Mouse (Mus musculus): ENCODE measurements around the gene Eml6.
"Not testable (repeated sequence)": the region's sequence is repeated elsewhere in the genome, so short reads cannot be mapped to it uniquely, and the experiment has no call there.

Eml6 gene

DNA sequence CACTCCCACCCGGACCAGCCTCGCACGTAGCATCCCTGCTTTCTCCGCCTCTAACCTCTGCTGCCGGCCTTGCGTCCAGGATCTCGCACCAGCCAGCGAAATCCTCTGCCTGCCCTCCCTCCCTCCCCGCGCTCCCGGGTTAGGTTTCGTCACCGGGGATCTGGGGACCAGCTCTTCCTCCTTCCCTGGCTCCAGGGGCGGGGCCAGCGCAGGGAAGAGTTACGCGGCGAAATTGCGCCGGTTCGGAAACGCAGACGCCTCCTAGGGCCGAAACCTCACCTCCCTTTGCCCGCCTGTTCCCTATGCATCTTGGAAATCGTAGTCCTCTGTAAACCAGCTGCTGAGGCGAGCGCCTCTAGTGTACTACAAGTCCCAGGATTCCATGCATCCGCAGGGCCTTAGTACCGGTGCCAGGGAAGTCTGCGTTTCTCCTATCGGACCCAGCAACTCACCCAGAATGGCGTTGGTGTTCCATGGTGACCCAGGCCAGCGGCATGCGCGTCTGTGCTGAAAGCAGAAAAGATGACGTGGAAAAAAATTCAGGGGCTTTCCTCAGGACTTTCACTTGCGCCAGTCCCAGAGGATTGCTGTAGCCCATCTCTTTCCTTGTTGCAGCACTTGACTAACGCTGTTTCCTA, at the start of gene Eml6:
TSS of gene Eml6 (minus strand) at position 199 of the 638 bp plus-strand sequence.
- DNase-seq (ENCODE audit: low read depth), result peak; percentile 44

GRCm38 (mm10) chr11:30057299-30057698, 31.5 kb upstream of the Eml6 start:
- DNase-seq (ENCODE audit: low read depth), result no peak

- DNase-seq (ENCODE audit: low read depth), result no peak
Measured at GRCm38 (mm10) chr11:30025144-30025543, 689 bp downstream of the Eml6 start.

DNA sequence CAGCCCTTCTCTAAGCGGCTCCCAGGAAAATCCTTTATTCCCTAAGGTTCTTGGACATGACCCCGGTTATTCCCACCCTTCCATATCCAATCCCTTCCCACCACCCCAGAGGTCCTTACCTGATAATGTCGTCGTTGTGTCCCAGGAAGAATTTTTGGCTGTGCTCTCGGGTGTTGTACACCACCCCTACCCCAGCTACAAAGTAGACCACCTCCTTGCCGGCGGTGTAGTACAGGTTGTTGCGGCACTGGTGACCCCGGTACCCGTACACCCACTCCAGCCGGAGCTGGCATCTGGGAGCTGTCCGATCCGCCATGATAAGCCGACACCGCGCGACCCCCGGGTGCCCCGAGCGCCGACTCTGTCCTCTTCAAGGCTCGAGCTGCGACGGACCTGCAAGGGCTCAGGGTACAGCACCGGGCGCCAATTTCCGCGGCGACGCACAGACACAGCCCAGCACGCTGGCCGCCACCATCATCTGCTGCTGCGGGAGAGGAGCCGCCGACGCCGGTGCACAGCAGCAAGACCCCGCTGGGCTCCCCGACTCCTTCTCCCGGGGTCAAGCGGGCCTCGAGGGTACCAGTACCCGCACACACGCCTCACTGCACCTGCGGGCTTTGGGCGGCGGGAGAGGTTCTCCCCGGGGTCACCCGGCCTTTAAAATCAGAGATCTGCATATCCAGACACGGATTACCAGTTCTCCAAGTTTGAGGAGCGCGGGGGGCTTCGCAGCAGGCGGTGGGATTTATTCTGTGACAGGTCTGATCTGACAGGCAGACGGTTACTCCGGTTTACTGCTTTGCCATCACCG, 1.4 kb downstream of the Eml6 start:
- no peak for DNase-seq (ENCODE audit: low read depth)

GRCm38 (mm10) chr11:29986257-29986656, 39.6 kb downstream of the Eml6 start:
- no peak for DNase-seq (ENCODE audit: low read depth)

DNA sequence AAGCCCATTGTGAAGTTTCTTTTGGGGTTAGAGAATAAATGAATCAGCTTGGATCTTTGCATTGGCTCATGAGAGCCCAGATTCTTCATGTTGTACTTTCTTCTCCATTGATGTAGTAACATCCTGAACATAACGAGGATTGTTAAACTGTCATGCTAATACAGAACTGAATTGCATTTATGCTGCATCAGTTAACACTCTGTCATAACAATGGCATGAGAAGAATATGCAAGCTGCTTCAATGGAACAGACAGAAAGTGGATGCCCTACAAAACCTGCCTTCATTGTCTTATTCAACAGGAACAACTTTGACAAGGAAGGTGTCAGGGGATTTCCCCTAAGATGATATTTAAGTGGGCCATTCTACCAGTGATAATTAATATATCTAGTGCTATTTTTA, 57.0 kb downstream of the Eml6 start:
- no peak for DNase-seq (ENCODE audit: low read depth)

DNA sequence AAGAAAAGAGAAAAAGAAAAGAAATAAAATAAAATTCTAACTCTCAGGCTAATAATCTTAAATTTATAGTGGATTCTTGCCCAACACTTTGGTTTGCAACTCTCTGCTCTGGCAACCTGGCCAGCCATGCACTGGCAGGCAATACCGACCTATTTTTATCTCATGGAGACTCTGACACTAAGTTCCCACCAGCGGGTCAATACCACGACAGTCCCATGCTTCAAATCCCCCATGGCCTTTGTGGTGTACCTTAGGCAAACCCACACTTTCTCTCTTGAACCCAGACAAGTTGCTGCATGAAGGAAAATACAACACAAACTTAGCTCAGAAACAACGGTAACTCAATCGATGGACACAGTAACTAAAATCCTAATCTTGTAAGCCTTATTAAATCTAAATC, 66.5 kb downstream of the Eml6 start:
- no peak for DNase-seq (ENCODE audit: low read depth)

DNA sequence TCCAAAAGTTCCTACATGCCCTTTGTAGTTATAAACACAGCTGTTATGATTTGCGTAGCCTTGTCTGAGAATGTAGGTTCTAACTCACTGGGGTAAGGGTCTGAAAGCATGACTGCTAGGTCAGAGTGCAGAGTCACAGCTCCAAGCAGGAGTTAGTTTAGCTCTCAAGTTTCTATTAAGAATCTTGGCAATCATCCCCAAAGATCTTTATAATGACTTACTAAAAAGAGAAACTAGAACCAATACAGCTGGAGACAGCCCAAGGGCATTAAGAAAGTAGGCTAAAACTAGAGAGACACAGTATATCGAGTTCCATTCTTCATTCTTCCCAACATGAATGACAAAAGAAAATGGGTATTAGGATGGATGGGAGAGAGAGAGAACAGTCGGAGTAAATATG, 81.2 kb downstream of the Eml6 start:
- DNase-seq (ENCODE audit: low read depth), result no peak

- DNase-seq (ENCODE audit: low read depth), result no peak
Measured at GRCm38 (mm10) chr11:29924332-29924731, 101.5 kb downstream of the Eml6 start.

GRCm38 (mm10) chr11:29923851-29924250, 102.0 kb downstream of the Eml6 start:
- DNase-seq (ENCODE audit: low read depth), result no peak

DNA sequence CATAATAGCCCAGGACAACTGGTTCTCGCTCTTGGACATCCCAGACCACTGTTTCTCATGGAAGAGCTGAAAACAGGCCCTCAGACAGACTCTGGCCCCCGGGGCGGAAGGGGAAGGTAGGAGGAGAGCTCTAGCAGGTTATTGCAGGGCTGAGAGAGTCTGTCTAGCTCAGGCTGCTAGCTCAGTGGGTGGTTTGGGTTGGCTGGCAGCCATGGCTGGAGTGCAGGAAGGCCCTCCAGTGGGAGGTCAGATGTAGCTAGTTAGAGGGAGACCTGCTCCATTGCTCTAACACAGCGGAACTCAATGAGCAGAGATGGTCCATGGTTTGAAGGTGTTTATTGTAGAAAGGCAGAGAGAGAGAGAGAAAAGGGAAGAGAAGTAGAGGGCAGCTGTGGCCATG, 112.7 kb downstream of the Eml6 start:
- no peak for DNase-seq (ENCODE audit: low read depth)

DNA sequence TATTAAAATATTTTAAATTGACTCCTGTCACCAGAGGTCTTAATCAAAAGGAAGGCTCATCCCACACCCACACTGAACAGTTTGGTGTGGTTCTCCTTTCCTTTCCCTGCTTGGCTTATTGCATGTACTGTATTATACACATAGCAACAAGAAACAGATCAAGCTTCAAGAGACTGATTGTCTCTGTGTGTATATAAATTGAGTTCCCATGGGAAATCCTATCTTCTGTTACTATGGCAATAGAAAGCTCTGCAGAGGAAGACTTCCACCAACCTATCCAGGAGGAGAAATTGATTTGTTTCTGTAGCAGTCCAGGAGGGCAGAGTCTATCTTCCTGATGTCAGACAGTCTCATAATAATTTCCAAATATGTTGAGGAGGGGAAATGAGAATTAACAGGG, 116.5 kb downstream of the Eml6 start:
- no peak for DNase-seq (ENCODE audit: low read depth)

DNA sequence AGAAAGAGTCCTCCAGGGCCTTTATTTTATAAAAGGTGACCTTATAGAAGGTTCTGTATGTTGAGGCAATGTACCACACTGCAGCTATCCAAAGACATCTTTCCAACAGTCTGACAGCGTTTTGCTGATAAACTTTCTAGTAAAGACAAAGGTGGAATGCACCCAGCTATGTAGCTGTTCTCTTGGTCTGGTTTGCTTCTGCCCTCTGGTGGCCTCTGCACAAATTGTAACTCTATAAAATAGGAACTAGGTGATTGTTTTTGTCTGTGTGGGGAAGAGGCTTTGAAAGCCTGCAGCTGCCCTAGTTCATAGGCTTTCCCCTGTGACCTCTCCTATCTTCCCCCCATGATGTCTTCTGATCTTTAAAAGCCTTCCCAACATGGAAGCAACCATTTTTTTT, 140.7 kb downstream of the Eml6 start:
- DNase-seq (ENCODE audit: low read depth), result peak; percentile 22

DNA sequence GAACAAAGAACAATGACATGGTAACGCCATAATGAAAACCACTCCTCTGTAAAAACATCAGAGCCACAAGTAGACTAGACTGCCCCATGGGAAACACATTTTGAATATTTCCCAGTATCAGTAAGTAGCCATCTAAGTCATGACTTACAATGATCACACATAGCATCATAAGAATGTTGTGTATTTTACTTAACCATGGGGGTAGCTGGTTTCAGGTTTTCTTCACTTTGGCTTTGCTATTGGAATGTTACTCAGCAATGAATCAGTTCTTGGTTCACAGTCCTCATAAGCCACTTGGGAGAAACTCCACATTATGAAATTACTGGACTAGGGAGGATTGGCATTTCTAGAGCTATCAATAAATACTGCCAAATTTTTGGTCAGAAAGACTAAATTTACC, 141.5 kb downstream of the Eml6 start:
- DNase-seq (ENCODE audit: low read depth), result no peak

DNA sequence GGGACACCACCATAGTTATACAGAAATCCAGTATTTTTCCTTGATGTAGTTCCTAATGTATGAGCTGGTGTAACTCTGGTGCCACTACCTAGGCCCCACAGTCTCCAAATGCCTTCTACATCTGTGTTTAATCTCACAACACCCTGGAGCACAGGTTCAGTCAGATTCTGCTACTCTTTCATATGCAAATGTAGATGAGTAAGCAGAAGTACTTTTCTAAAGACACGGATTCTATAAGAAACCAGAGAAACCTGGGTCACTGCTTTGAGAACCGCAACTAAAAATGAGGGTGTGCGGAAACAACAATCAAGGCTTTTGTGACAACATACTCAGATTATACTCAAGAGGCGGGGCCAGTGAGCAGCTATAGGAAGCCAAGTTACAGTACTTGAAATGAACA, 142.8 kb downstream of the Eml6 start:
- no peak for DNase-seq (ENCODE audit: low read depth)

GRCm38 (mm10) chr11:29879641-29880040, 146.2 kb downstream of the Eml6 start:
- DNase-seq (ENCODE audit: low read depth), result no peak

GRCm38 (mm10) chr11:29877981-29878380, 147.9 kb downstream of the Eml6 start:
- DNase-seq (ENCODE audit: low read depth), result no peak

DNA sequence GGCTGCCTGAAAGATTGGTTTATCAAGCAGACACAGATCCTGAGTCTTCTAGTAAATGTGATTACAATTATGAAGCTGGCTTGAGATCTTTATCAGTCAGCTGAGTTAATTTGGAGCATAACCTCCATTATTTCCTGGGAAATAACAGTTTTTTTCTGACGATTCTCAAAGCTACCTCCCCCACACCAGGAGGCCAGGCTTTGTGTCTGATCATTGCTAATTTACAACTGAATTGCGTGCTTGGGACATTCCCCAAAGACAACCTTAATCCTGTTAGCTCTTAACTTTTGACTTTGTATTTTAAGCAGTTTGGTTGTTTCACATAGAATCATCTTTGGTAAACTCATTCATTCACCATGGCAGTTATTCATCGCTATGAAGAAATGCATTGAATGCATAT, 148.6 kb downstream of the Eml6 start:
- no peak for DNase-seq (ENCODE audit: low read depth)

DNA sequence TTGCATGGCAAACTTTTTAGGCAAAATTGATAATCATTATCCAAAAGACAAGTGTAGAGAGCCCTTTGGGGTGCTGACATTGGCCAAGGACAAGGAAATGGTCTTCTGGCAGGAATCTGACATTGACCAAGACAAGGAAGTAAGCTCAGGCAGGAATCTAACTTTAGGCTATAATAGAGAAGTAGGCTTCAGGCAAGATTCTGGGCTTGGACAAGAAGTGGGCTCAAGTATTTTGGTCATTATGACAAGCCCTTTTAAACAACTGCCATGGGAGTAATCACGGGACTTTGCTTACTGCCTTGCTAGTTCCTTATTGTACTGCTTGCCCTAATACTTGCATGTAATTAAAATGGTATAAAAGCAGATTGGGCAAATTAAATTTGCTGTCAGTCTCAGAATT, 151.1 kb downstream of the Eml6 start:
- DNase-seq (ENCODE audit: low read depth), result not testable (repeated sequence)

GRCm38 (mm10) chr11:29870174-29870573, 155.7 kb downstream of the Eml6 start:
- no peak for DNase-seq (ENCODE audit: low read depth)

DNA sequence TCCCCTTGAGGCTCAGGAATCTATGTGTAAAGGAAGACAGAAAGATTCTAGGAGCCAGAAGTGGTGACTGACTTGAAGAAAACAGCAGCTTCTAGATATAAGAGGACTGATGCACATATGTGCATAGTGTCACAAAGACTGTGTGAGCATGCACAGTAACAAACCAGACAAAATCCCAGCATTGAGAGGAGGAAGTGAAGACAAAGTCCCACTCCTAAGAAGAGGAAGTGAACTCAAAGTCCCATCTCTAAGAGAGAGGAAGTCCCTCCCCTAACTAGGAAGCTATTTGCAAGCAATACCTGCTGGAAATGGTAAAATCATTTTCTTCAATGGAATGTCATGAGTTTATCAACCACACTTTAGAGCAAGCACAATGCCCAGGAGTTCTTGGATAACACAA, 161.6 kb downstream of the Eml6 start:
- DNase-seq (ENCODE audit: low read depth), result no peak

GRCm38 (mm10) chr11:29861750-29862397, 164.0 kb downstream of the Eml6 start:
- DNase-seq (ENCODE audit: low read depth), result peak; percentile 24

DNA sequence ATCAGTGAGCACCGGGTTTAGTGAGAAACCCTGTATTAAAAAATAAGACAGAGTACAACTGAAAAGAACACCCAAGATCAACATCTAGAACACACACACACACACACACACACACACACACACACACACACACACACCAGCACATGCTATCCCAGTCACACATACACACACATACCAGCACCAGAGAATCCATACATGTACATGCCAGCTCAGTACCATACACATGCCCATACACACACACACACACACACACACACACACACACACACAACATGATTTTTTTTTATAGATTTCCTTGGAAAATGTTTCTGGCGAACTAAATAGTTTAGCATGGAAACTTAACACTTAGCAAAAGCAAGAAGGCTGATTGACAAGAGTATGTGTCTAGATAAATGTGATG, 164.8 kb downstream of the Eml6 start:
- no peak for DNase-seq (ENCODE audit: low read depth)

Measured in c-Kit-positive CD71-positive TER-119-negative erythroid progenitor cells, embryonic 14.5 days (primary cell).